In the genomic region with DNA sequence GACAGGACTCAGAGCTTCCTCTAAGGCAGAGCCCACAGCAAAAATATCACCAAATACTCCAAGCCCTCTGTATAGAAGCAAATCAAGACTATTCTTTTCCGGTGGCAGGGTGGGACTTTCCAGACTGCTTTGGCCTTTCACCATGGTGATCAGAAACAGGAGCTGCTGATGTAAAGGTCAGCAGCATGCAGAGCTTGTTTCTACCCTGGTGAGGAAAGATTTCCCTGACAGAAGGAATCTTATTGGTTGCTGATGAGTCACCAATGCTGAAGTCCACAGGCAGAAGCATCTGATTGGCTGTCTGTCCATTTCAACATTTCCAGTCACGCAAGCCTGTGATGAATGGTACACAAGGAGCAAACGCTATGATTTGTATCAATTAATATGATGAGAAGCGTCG, we compare ENCODE assay signal across 13 mouse cellular contexts.
DNase-seq lines count a peak whose midpoint lies in the region; ATAC-seq lines count a peak whose summit lies in the region.
"Had no signal": no experiment of that assay in that cellular context is flagged by ENCODE, and none has a peak within 500 bp of the region (broad histone marks: within the 10 kb centered on the region; RNA-seq: fewer than 3 reads in every experiment).

No protein-coding gene starts in this region.

- WGBS in forebrain, embryonic 14.5 days: 79% methylated on average over 5 of the region's 5 CpGs

- no peak overlapping the region for H3K4me3 ChIP-seq in forebrain, embryonic 14.5 days (ENCODE audit: low read depth, low read length)
- H3K4me3 ChIP-seq: heart, embryonic 15.5 days; liver, embryonic 13.5 days had no signal

- H3K4me1 ChIP-seq in forebrain, embryonic 14.5 days (ENCODE audit: control insufficient read depth, insufficient read depth, low read length): no peaks in the 10 kb centered on the region
- H3K4me1 ChIP-seq: heart, embryonic 15.5 days; liver, embryonic 13.5 days had no signal

- no peaks in the 10 kb centered on the region for H3K36me3 ChIP-seq in forebrain, embryonic 14.5 days (ENCODE audit: control insufficient read depth, insufficient read depth, low read length)
- H3K36me3 ChIP-seq: G1E; heart, embryonic 15.5 days; liver, embryonic 13.5 days had no signal

- peak; percentile 62; the same call in 1 of the 2 replicates for ATAC-seq in forebrain, embryonic 14.5 days
- no peak for ATAC-seq in CD4-positive, CD25-positive, alpha-beta regulatory T cell, adult 4 months

- intact Hi-C loops in heart, postnatal 10 days (cut with DNase I): no loop called here

- no peak overlapping the region for H3K4me2 ChIP-seq in forebrain, embryonic 14.5 days (ENCODE audit: low read length)
- H3K4me2 ChIP-seq: heart, embryonic 15.5 days; liver, embryonic 13.5 days had no signal

- H3K27ac ChIP-seq in forebrain, embryonic 14.5 days (ENCODE audit: low read depth, low read length): no peak overlapping the region
- H3K27ac ChIP-seq: heart, embryonic 15.5 days; liver, embryonic 13.5 days had no signal

- H3K27me3 ChIP-seq in forebrain, embryonic 14.5 days (replicated peaks; ENCODE audit: control insufficient read depth, insufficient read depth, low read length): no peaks in the 10 kb centered on the region
- H3K27me3 ChIP-seq: heart, embryonic 15.5 days; liver, embryonic 13.5 days had no signal

- peak; percentile 1 to 6 for DNase-seq in heart, postnatal 10 days
- no peak for DNase-seq in heart, postnatal 4 days
- DNase-seq in testis, postnatal 14 days (ENCODE audit: low spot score): peak; percentile 7
- no peak for DNase-seq in testis, postnatal 10 days (ENCODE audit: low spot score)
- DNase-seq in forebrain, embryonic 14.5 days (ENCODE audit: low spot score): peak; percentile 13
- DNase-seq in telencephalon, adult 2 months (ENCODE audit: low read depth, low spot score): peak; percentile 12
- no peak for DNase-seq in kidney, postnatal 10 days
- DNase-seq: kidney, adult 2 months; liver, embryonic 13.5 days; thymus, postnatal 36 days had no signal

- no peak overlapping the region for H3K9ac ChIP-seq in forebrain, embryonic 14.5 days (ENCODE audit: low read length)
- H3K9ac ChIP-seq: heart, embryonic 15.5 days; liver, embryonic 13.5 days had no signal

- no peaks in the 10 kb centered on the region for H3K9me3 ChIP-seq in forebrain, embryonic 14.5 days (replicated peaks; ENCODE audit: control insufficient read depth, low read length)
- H3K9me3 ChIP-seq: G1E; heart, embryonic 15.5 days; liver, embryonic 13.5 days had no signal

Comparison
In these comparisons a context has a peak if more than half of its experiments do, and no peak if none do; other contexts are left out.
1. DNase-seq: peak in heart, postnatal 10 days (2 of 2), testis, postnatal 14 days (single experiment), forebrain, embryonic 14.5 days (single experiment) and telencephalon, adult 2 months (single experiment); none in heart, postnatal 4 days (single experiment), testis, postnatal 10 days (single experiment) and kidney, postnatal 10 days (single experiment).